Mouse (Mus musculus) mouse trophoblast stem cell (cell line): ENCODE data around the gene Gtpbp2.

Experiments used
- in situ Hi-C, 2 experiments: fragments of 300-500 bp; cut with MseI, MboI; formaldehyde crosslinking; loops; 2 replicates in 1 of 2; 3 replicates in 1 of 2; pipeline ENCODE4 v1.15.1; 2025

Gtpbp2 gene

GRCm38 (mm10) chr17:46203078-46203477 is 42.2 kb downstream of the Gtpbp2 start:
- in situ Hi-C loops, result no loop called here

- in situ Hi-C loops, result no loop called here
Observed at GRCm38 (mm10) chr17:46206676-46207075, 45.8 kb downstream of the Gtpbp2 start.

- in situ Hi-C loops, result no loop called here
Observed at GRCm38 (mm10) chr17:46210550-46210949, 49.7 kb downstream of the Gtpbp2 start.
